Mouse (Mus musculus): ENCODE results near the gene Sipa1l1. TPM values are rescaled to one million over a fixed set of nuclear protein-coding genes. Genes with fewer than 3 reads are reported as not detected.

The Sipa1l1 gene
- total and polyA plus RNA-seq, 3 experiments = 141 to 365 (median 161) TPM

DNA sequence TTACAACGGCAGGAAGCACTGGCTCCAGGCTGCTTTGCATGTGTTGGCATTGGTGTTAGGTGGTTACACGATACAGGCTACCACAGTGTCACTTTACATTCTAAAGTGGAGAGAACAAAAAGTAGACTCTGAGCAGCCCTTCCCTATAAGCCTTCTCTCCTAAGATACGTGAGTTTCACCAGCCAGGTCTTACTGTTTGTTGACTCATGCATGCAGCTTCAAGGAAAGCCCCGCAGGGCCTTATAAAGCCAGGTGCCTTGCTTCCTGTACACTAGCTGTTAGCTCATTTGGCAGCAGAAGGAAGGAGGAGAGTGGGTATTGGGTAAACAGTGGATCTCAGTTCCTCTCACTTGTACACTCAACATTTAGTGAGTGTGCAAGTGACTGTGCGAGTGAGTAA lies 115.5 kb downstream of the Sipa1l1 start:
- H3K27me3 ChIP-seq (ENCODE audit: insufficient read depth, low read length) = no peaks in the 10 kb centered on the region
- no peak for ATAC-seq (ENCODE audit: extremely low read depth, insufficient number of reproducible peaks, low FRiP score, poor library complexity, severe bottlenecking)
- peaks cover 64% of the 10 kb centered on the region for H3K36me3 ChIP-seq (replicated peaks)
- TF ChIP-seq CTCF (IDR thresholded peaks at IDR 0.05; ENCODE audit: low read depth, low read length) (no peak), GATA2 (IDR thresholded peaks at IDR 0.05; ENCODE audit: borderline replicate concordance, low read depth, low read length) (no peak), TAL1 (conservative IDR thresholded peaks at IDR 0.05; ENCODE audit: low read depth, low read length) (no peak), GATA1 (IDR thresholded peaks at IDR 0.05; ENCODE audit: borderline replicate concordance, low read length) (no peak), POLR2AphosphoS5 (IDR thresholded peaks at IDR 0.05; ENCODE audit: insufficient replicate concordance, low read depth, low read length) (no peak)
- DNase-seq (ENCODE audit: low spot score) = no peak
- H3K4me3 ChIP-seq (ENCODE audit: low read depth, low read length) = no peak overlapping the region
- H3K4me1 ChIP-seq (ENCODE audit: insufficient read depth, low read depth, low read length) = peaks cover 41% of the 10 kb centered on the region
- peaks cover 2% of the 10 kb centered on the region; the same call in 1 of the 2 replicates for H3K9me3 ChIP-seq (replicated peaks)

DNA sequence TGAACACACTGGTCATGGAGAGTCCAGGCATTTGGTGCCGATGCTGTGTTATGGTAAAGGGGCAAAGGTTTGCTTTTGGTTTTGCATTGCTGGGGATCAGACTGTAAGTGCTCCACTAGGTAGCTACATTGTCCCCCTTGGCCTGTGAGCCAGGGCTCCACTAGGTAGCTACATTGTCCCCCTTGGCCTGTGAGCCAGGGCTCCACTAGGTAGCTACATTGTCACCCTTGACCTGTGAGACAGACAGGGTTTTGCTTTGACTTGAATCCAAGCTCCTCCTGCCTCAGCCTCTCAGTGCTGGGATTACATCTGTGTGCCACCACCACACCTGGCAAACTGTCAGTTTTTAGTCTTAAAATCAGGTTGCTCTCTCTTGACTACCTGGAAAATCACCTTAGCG lies 115.9 kb downstream of the Sipa1l1 start:
- H3K4me3 ChIP-seq (ENCODE audit: low read depth, low read length) = no peak overlapping the region

DNA sequence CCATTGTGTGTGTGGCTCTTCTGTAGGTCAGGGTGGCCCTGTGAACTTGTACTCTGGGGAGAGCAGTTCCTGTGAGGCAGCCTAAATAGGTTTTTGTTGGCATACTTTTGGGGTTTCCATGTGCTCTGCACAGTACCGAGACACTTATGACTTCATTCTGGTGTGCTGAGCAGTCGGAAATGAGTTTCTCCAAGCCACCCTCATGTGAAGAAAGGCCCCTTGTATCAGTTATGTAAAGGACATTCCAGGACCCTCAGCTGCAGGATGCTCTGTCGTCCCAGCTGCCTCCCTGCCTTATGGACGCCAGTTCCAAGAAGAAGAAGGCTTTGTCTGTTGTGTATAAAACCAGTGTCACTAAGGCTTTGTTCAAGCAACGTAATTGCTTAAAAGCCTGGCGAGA lies 116.9 kb downstream of the Sipa1l1 start:
- DNase-seq (ENCODE audit: low spot score) = no peak
- H3K27me3 ChIP-seq (ENCODE audit: insufficient read depth, low read length) = no peaks in the 10 kb centered on the region
- no peak for ATAC-seq (ENCODE audit: extremely low read depth, insufficient number of reproducible peaks, low FRiP score, poor library complexity, severe bottlenecking)
- H3K4me3 ChIP-seq (ENCODE audit: low read depth, low read length) = no peak overlapping the region
- peaks cover 51% of the 10 kb centered on the region for H3K4me1 ChIP-seq (ENCODE audit: insufficient read depth, low read depth, low read length)
- TF ChIP-seq GATA2 (IDR thresholded peaks at IDR 0.05; ENCODE audit: borderline replicate concordance, low read depth, low read length) (no peak), CTCF (IDR thresholded peaks at IDR 0.05; ENCODE audit: low read depth, low read length) (no peak), POLR2AphosphoS5 (IDR thresholded peaks at IDR 0.05; ENCODE audit: insufficient replicate concordance, low read depth, low read length) (no peak), TAL1 (conservative IDR thresholded peaks at IDR 0.05; ENCODE audit: low read depth, low read length) (no peak), GATA1 (IDR thresholded peaks at IDR 0.05; ENCODE audit: borderline replicate concordance, low read length) (no peak)
- H3K36me3 ChIP-seq (replicated peaks) = peaks cover 61% of the 10 kb centered on the region
- no peaks in the 10 kb centered on the region for H3K9me3 ChIP-seq (replicated peaks)

More for the DNA sequence above, 115.9 kb downstream of the Sipa1l1 start:
- no peaks in the 10 kb centered on the region for H3K27me3 ChIP-seq (ENCODE audit: insufficient read depth, low read length)
- ATAC-seq (ENCODE audit: extremely low read depth, insufficient number of reproducible peaks, low FRiP score, poor library complexity, severe bottlenecking) (no peak), DNase-seq (ENCODE audit: low spot score) (no peak)
- peaks cover 2% of the 10 kb centered on the region; the same call in 1 of the 2 replicates for H3K9me3 ChIP-seq (replicated peaks)
- peaks cover 45% of the 10 kb centered on the region for H3K4me1 ChIP-seq (ENCODE audit: insufficient read depth, low read depth, low read length)
- peaks cover 64% of the 10 kb centered on the region for H3K36me3 ChIP-seq (replicated peaks)
- TF ChIP-seq CTCF (IDR thresholded peaks at IDR 0.05; ENCODE audit: low read depth, low read length) (no peak), GATA1 (IDR thresholded peaks at IDR 0.05; ENCODE audit: borderline replicate concordance, low read length) (no peak), POLR2AphosphoS5 (IDR thresholded peaks at IDR 0.05; ENCODE audit: insufficient replicate concordance, low read depth, low read length) (no peak), GATA2 (IDR thresholded peaks at IDR 0.05; ENCODE audit: borderline replicate concordance, low read depth, low read length) (no peak), TAL1 (conservative IDR thresholded peaks at IDR 0.05; ENCODE audit: low read depth, low read length) (no peak)

DNA sequence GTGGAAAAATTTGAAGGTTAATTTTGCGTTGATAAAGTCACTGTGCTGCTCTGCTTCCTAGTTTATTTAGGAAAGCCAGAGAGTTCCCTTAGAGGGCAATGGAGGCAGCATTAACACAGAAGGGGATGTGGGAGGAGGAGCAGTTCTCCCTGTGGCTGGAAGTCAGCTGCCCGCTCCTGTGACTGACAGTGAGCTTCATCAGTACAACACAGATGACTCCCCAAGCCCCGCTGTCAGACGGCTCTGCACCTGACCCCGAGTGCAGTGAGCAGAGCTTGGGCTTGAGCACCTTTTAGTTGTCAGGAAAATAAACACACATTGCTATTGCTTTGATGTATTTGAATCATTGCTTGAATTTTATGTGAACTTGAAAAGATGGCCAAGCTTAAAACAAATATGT lies 117.7 kb downstream of the Sipa1l1 start:
- ATAC-seq (ENCODE audit: extremely low read depth, insufficient number of reproducible peaks, low FRiP score, poor library complexity, severe bottlenecking) (no peak), DNase-seq (ENCODE audit: low spot score) (no peak)
- no peaks in the 10 kb centered on the region for H3K9me3 ChIP-seq (replicated peaks)
- H3K27me3 ChIP-seq (ENCODE audit: insufficient read depth, low read length) = no peaks in the 10 kb centered on the region
- H3K4me3 ChIP-seq (ENCODE audit: low read depth, low read length) = no peak overlapping the region
- peaks cover 69% of the 10 kb centered on the region for H3K36me3 ChIP-seq (replicated peaks)
- TF ChIP-seq CTCF (IDR thresholded peaks at IDR 0.05; ENCODE audit: low read depth, low read length) (no peak), GATA2 (IDR thresholded peaks at IDR 0.05; ENCODE audit: borderline replicate concordance, low read depth, low read length) (no peak), GATA1 (IDR thresholded peaks at IDR 0.05; ENCODE audit: borderline replicate concordance, low read length) (no peak), TAL1 (conservative IDR thresholded peaks at IDR 0.05; ENCODE audit: low read depth, low read length) (no peak), POLR2AphosphoS5 (IDR thresholded peaks at IDR 0.05; ENCODE audit: insufficient replicate concordance, low read depth, low read length) (no peak)
- H3K4me1 ChIP-seq (ENCODE audit: insufficient read depth, low read depth, low read length) = peaks cover 53% of the 10 kb centered on the region

DNA sequence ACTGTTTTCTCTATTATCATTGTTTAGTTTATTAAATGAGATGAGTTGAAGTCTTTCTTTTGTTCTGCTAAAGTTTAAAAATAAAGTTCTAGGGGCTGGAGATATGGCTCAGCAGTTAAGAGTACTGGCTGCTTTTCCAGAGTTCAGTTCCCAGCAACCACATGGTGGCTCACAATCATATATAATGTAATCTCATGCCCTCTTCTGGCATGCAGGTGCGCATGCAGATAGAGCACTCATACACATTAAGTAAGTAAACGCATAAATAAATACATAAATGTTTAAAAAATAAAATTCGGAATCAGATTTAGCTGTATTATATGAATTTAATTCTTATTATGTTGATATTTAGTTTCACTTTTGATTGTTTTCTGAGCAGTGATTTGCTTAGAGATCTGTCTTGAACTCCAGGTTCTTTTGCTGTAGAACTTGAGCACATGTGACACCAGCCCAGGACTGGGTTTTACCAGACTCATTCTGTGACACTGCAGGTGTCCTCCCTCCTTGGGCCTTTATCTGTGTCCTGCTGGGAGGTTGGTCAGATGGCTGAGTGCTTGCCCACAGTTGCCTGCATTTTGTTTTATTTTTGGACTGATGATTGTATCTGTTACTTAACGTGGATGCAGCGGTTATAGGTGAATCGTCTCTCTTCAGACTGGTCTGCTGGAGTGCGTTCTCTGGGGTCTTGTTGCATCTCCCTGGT lies 124.6 kb downstream of the Sipa1l1 start:
- Histone ChIP-seq H3K9me3 (replicated peaks) (no peaks in the 10 kb centered on the region), H3K27me3 (ENCODE audit: insufficient read depth, low read length) (no peaks in the 10 kb centered on the region), H3K4me3 (ENCODE audit: low read depth, low read length) (no peak overlapping the region), H3K36me3 (replicated peaks) (peaks cover 82% of the 10 kb centered on the region), H3K4me1 (ENCODE audit: insufficient read depth, low read depth, low read length) (peaks cover 57% of the 10 kb centered on the region)
- DNase-seq (ENCODE audit: low spot score) (no peak), ATAC-seq (ENCODE audit: extremely low read depth, insufficient number of reproducible peaks, low FRiP score, poor library complexity, severe bottlenecking) (no peak)
- TF ChIP-seq POLR2AphosphoS5 (IDR thresholded peaks at IDR 0.05; ENCODE audit: insufficient replicate concordance, low read depth, low read length) (no peak), GATA2 (IDR thresholded peaks at IDR 0.05; ENCODE audit: borderline replicate concordance, low read depth, low read length) (no peak), TAL1 (conservative IDR thresholded peaks at IDR 0.05; ENCODE audit: low read depth, low read length) (no peak), GATA1 (IDR thresholded peaks at IDR 0.05; ENCODE audit: borderline replicate concordance, low read length) (no peak), CTCF (IDR thresholded peaks at IDR 0.05; ENCODE audit: low read depth, low read length) (no peak)

DNA sequence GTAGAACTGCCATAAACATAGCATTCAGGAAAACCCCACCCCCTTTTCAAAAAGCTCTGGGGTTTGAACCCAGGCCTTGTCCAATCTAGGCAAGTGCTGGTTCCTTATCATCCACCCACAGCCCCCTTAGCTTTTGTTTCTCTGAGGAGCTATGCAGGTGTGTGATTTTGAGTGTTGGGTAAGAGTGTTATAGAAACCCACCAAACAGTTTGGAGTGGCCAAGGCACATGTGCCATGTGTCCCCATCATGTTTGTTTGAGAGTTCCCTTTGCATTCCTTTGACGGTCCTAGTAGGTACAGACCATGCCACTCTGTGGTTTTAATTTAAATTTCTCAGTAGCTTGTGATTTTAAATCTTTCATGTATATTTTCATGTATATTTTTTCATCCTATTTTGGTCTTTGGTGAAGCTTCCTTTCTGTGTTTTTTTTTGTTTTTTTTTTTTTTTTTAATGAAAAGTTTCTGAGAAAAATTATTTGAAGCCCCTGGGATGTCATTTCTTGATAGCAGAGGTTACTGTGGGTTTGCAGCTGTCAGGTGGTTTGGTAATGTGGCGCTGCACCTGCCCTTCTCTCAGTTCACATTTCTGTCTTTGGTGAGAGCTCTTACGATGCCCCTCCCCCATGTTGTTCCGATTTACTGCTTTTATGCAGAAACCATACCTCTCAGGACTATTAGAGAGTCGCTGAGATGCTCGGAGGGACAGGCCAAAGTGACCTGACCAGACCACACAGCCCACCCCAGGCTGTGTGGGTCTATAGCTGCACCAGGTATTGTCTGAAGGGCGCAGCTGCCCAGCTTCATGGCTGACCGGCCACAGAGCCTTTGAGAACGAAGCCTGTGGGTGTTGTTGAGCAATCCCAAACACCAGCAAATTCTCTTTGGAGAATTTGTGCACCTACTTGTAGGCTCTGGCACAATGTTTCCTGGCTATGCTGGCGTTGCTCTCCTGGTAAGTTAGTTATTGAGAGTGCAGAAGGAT lies 126.1 kb downstream of the Sipa1l1 start:
- DNase-seq (ENCODE audit: low spot score) (no peak), ATAC-seq (ENCODE audit: extremely low read depth, insufficient number of reproducible peaks, low FRiP score, poor library complexity, severe bottlenecking) (no peak)
- Histone ChIP-seq H3K9me3 (replicated peaks) (no peaks in the 10 kb centered on the region), H3K27me3 (ENCODE audit: insufficient read depth, low read length) (no peaks in the 10 kb centered on the region), H3K4me1 (ENCODE audit: insufficient read depth, low read depth, low read length) (peaks cover 45% of the 10 kb centered on the region), H3K4me3 (ENCODE audit: low read depth, low read length) (no peak overlapping the region), H3K36me3 (replicated peaks) (peaks cover 78% of the 10 kb centered on the region)
- no peak for TF ChIP-seq GATA2 (IDR thresholded peaks at IDR 0.05; ENCODE audit: borderline replicate concordance, low read depth, low read length)
- no peak for TF ChIP-seq POLR2AphosphoS5 (IDR thresholded peaks at IDR 0.05; ENCODE audit: insufficient replicate concordance, low read depth, low read length)
- no peak for TF ChIP-seq CTCF (IDR thresholded peaks at IDR 0.05; ENCODE audit: low read depth, low read length)
- no peak for TF ChIP-seq GATA1 (IDR thresholded peaks at IDR 0.05; ENCODE audit: borderline replicate concordance, low read length)
- TF ChIP-seq TAL1 (conservative IDR thresholded peaks at IDR 0.05; ENCODE audit: low read depth, low read length) = no peak

Data from G1E (cell line).